Mouse (Mus musculus) stomach, postnatal 0 days (tissue): ENCODE data around the gene Tfcp2.

Experiments
- CTCF ChIP-seq: IDR thresholded peaks from 2 replicates; pipeline ENCODE4 v1.5.1; 2016; ENCODE audit warnings: antibody characterized with exemption, low read depth, mild to moderate bottlenecking, moderate library complexity
- EP300 ChIP-seq: optimal IDR thresholded peaks from 2 replicates; pipeline ENCODE3; 2016; ENCODE audit warnings: antibody characterized with exemption

DNA sequence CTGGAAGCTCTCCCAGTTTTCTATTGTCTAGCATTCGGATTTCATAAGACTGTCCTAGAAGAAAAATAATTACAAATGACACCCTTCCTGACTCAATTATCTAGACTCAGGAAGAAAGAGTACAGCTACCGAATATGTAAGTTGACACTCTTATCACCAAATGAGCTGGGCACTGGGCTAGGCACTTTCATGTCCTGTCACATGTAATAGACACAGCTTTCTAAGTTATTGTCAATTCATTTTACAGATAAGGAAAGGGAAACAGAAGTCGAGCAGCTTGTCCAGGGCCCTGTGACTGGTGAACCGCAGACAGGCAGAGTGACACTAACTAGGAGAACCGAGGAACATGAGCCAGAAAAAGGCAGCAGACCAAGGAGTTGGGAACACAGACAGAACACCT is 23.9 kb downstream of the Tfcp2 start:
- TF ChIP-seq CTCF (no peak), EP300 (no peak)
